ENCODE assay signal across 19 mouse cellular contexts in genomic region chr1:59469170-59469569, GRCm38 (mm10). TPM values are rescaled to one million over a fixed set of nuclear protein-coding genes. Genes with fewer than 3 reads are reported as not detected.
DNase-seq lines count a peak whose midpoint lies in the region; ATAC-seq lines count a peak whose summit lies in the region.
"Had no signal": no experiment of that assay in that cellular context is flagged by ENCODE, and none has a peak within 500 bp of the region (broad histone marks: within the 10 kb centered on the region; RNA-seq: fewer than 3 reads in every experiment).

No protein-coding gene starts in this region.

- no peak for ATAC-seq in CD4-positive, CD25-positive, alpha-beta regulatory T cell, adult 4 months
- ATAC-seq: inflammation-experienced regulatory T-cells, adult 6 months; liver, embryonic 12.5 days had no signal

- intact Hi-C loops in left cerebral cortex, postnatal 4 days (cut with DNase I), result no loop called here

- DNase-seq in left cerebral cortex, postnatal 4 days, result peak; percentile 23
- no peak for DNase-seq in left cerebral cortex, adult 18-20 months (ENCODE audit: low spot score in 2 of 2)
- DNase-seq in cerebellum, adult 11 months, result peak; percentile 62
- peak; percentile 83 for DNase-seq in cerebellum, adult 9-10 months
- DNase-seq in telencephalon, adult 2 months (ENCODE audit: low read depth, low spot score), result peak; percentile 50
- DNase-seq in ovary, postnatal 36 days (ENCODE audit: low spot score), result no peak
- DNase-seq: adrenal gland, postnatal 14 days; gastrocnemius, postnatal 10 days; heart, postnatal 4 days; kidney, adult 18-20 months; layer of hippocampus, adult 9-11 months; lung, adult 18-20 months; lung, postnatal 10 days; thymus, postnatal 36 days had no signal

RNA-seq across cellular contexts. Expression of gene Fzd7, which starts 13.1 kb away (rescaled TPM):
- total RNA-seq in left cerebral cortex, postnatal 4 days (2021), result 1 to 10 TPM; 6.9 to 7.4 TPM
- total RNA-seq in left cerebral cortex, adult 18-20 months (2021), result 1 to 10 TPM; 7.3 to 8.1 TPM
- polyA plus RNA-seq in CD4-positive, CD25-positive, alpha-beta regulatory T cell, adult 4 months (2017; shearing (Covaris generic)), result not detected

RNA-seq across cellular contexts. Expression of gene Gm973, which starts 46.9 kb away (rescaled TPM):
- total RNA-seq in left cerebral cortex, postnatal 4 days (2021), result 1 to 10 TPM; 6.1 to 6.7 TPM
- 10 to 100 TPM; 13.0 to 13.9 TPM for total RNA-seq in left cerebral cortex, adult 18-20 months (2021)
- polyA plus RNA-seq in CD4-positive, CD25-positive, alpha-beta regulatory T cell, adult 4 months (2017; shearing (Covaris generic)), result 1 to 10 TPM; 1.1 to 2.2 TPM
- total RNA-seq: heart, postnatal 4 days; neutrophil, adult 5-6 weeks had no signal
- polyA plus RNA-seq: C2C12; liver, embryonic 12.5 days had no signal

Comparison
In these comparisons a context has a peak if more than half of its experiments do, and no peak if none do; other contexts are left out.
1. DNase-seq: peak in left cerebral cortex, postnatal 4 days (single experiment), cerebellum, adult 11 months (single experiment), cerebellum, adult 9-10 months (single experiment) and telencephalon, adult 2 months (single experiment); none in left cerebral cortex, adult 18-20 months (0 of 2) and ovary, postnatal 36 days (single experiment).